Mouse (Mus musculus) adrenal gland (tissue): ENCODE measurements around the gene Cd200r1.

Experiments used
- intact Hi-C: fragments of 180-260 bp; cut with DNase I; formaldehyde crosslinking; loops from one replicate; pipeline ENCODE4 v1.15.1; 2025
- long read RNA-seq, 2 experiments: library from polyadenylated mRNA; unstranded; transcript quantifications; one replicate each; pipeline ENCODE4 v2.0.0; 2020; ENCODE audit warnings: borderline replicate concordance in 1 of 2; ENCODE audit not compliant: insufficient replicate concordance in 1 of 2

Gene Cd200r1
- long read RNA-seq, experiment 1, partial matches to known transcripts, result 0 of 2 reads
- long read RNA-seq, experiment 1, other reads (novel, unspliced or antisense), result 0 of 2 reads
- long read RNA-seq, experiment 2, result 0 reads

DNA sequence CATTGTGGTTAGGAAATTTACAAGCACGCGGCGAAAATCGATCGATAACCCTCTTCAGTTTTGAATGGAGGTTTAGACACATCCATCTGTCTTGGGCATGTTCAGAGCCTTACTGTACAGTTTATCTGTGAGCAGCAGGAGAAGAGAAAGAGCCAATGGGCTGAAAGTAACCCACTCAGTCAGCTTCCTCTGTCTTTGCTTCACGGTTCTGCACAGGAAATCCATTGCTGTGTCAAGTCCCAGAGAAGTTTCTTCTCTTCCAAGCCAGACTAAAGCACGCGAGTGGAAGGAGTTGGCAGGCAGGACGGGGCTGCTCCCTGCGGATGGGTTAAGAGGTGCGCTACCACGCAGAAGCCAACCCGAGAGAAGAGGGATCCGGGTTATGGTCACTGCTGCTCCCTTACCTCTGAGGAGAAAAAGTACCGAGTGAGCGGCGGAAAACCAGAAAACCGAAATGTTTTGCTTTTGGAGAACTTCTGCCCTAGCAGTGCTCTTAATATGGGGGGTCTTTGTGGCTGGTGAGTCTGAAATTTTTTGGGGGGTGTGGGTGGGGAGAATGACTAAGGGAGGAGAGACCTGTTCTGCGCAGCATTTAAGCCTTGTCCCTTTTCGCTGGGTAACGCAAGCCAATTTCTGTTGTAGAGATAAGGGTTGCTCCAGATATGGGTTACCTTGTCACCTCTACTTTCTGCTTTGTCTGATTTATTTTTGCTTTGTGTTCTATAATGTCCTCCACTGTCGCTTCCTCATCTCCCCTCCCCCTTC lies at the start of gene Cd200r1:
Gene Cd200r1, plus strand, starts transcription at position 182 of the 765 bp plus-strand sequence.
- intact Hi-C loops, result loop anchor here (5.0 to 10.0 kb wide), 2 partner anchors 257 to 359 kb away; no protein-coding TSS in a partner anchor

DNA sequence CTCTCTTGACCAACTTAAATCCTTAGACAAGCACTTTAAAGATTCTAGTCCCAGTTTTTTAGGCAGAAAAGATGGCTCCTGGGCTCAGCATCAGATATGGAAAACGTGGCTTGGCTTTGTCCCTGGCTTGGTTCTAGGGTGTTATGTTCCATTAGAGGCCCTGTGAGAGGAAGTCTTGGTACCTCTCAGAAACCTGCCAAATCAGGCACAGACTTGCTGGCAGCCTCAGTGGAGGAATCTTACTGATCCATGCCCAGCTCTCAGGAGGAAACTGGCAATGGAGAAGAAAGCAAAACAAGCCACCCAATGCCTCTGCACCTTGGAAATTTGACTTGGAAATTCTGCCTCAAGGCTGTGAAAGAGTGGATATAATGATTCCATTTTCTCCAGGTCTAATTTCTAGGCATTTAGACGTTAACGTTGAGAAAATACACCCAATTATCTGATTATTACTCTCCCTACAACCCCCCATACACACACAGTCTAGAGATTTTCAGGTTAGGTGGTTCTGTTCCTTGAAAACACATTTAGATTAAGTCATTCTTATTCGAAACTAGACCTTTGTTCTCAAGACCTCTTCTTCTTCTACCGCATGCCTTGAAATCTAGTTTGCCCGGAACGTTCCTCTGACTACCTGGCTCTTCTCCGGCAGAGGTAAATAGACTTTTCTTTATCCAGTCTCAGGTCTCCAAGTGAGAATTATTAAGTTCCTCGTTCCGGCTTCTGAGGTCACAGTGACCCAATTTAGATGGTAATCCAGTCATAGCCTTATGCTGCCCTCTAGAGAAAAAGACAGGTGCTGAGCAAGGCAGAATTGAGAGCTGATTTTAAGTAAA lies 49.0 kb upstream of the Cd200r1 start:
- intact Hi-C loops, result no loop called here

DNA sequence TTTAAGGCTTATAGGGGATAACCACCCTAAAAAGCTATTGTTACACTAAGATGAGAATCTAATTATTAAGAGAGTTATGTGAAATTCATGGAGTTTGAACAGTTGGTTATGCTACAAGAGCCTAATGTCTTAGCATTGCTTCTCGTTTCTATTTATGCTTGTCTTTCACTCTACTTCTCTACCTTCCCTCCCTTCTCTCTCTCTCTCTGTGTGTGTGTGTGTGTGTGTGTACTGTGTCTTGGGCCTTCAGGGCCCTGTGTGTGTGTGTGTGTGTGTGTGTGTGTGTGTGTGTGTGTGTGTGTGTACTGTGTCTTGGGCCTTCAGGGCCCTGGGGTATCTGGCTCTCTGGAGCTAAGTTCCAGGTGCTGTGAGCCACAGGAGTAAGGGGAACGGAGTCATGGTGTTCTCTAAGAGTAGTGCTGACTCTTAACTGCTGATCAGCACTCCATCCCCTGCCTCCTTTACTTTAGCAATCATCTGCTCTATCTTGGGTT lies 48.3 kb upstream of the Cd200r1 start:
- intact Hi-C loops, result no loop called here

- intact Hi-C loops, result no loop called here
Observed at GRCm38 (mm10) chr16:44717838-44718237, 47.7 kb upstream of the Cd200r1 start.

DNA sequence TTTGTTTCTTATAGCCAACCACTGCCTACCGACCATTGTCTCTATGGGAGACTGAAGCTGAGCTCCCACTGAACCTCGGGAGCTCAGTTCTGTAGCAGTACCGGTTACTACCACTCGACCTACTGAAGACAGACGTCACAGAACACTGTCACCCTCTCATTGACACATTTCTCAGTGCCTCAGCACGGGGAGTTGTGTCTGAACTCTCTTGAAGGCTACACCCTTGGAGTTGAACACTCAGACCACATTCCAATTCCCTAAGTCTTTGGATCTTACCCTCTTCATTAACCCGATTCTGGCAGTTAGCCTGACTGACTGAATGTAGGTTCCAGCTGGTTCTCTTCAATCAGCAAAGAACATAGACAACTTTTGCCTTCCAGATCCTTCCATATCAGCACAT lies 46.2 kb upstream of the Cd200r1 start:
- intact Hi-C loops, result no loop called here

DNA sequence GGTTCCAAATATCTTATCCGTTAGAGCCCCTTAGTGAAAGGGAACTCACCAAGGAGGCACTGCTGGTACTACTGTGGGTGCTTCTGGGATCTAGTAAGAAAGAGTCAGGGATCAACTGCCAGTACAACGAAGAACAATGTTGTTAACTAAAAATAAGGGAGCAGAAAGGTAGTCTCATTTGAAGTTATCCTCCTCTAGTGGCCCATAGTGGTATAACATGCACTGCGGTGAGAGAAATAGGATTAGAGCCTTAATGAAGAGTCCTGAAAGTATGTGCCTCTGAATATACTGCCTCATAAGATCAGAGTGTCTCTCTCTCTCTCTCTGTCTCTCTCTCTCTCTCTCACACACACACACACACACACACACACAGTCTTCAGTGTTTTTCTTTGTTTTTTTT lies 45.0 kb upstream of the Cd200r1 start:
- intact Hi-C loops, result no loop called here

- intact Hi-C loops, result no loop called here
Observed at GRCm38 (mm10) chr16:44722666-44723065, 42.9 kb upstream of the Cd200r1 start.

GRCm38 (mm10) chr16:44724083-44724787 lies 41.3 kb upstream of the Cd200r1 start, which contains the start of gene Nepro:
Nepro (plus strand) TSS chr16:44724301.
- intact Hi-C loops, result no loop called here

DNA sequence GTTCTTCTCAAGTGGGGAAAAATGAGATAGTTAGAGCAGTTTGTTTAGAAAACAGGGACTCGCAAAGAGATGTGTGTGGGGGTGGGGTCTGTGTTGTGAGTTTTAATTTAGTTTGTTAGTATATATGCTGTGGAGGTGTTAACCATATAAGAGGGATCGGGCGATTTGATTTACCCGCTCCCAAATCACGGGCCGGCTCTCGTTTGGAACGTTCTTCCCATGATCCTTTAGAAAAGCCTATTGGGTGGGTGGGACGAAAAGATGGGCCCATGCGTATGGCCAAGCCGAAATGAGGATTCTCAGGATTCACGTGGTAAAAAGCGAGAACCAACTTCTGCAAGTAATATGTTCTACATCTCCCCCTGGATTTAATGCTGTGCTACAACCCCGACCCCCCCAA lies 40.7 kb upstream of the Cd200r1 start:
- intact Hi-C loops, result no loop called here

DNA sequence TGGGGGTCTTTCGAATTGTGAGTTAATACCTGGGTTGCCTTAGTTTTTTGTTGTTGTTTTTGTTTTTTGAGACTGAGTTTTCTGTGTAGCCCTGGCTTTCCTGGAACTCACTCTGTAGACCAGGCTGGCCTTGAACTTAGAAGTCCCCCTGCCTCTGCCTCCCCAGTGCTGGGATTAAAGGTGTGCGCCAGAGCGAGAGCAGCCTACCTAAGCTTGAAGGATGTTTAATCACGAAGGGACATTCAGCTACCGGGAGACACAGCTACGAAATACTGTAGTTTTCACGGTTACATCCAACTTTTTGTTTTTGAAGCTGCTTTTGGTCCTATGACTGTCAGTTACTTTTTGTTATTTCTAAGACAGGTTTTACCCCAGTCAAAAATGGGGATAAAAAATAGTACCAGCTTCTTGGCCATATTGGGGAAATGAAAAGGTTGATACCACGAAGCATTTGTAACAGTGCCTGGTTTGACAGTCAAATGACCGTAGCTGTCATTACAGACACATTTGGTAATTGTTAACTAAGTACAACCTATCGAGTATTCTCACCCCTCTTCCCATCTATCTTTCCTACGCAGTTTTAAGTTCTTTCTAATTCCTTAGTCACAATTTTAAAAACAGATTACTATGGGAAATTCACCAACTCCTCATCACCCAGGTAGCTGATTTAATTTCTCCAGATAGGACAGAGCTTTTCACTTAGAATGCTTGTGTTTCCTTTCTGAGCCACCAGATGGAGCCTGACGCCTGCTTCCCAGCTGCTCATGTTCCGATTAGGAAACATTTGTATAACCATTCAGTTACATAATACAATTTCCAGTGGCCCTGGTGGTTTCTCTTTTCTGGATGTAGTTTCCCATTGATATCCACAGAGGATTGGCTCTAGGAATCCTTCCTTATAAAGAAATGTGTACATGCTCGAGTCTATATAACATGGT lies 40.0 kb upstream of the Cd200r1 start:
- intact Hi-C loops, result no loop called here

- intact Hi-C loops, result no loop called here
Observed at GRCm38 (mm10) chr16:44727525-44727924, 38.0 kb upstream of the Cd200r1 start.

- intact Hi-C loops, result no loop called here
Observed at GRCm38 (mm10) chr16:44734059-44734458, 31.5 kb upstream of the Cd200r1 start.

- intact Hi-C loops, result no loop called here
Observed at GRCm38 (mm10) chr16:44735676-44736075, 29.9 kb upstream of the Cd200r1 start.

GRCm38 (mm10) chr16:44736118-44736517 lies 29.4 kb upstream of the Cd200r1 start:
- intact Hi-C loops, result no loop called here

- intact Hi-C loops, result no loop called here
Observed at GRCm38 (mm10) chr16:44742753-44743152, 22.8 kb upstream of the Cd200r1 start.

- intact Hi-C loops, result no loop called here
Observed at GRCm38 (mm10) chr16:44745471-44745865, 20.1 kb upstream of the Cd200r1 start.

- intact Hi-C loops, result no loop called here
Observed at GRCm38 (mm10) chr16:44745866-44746562, 19.5 kb upstream of the Cd200r1 start, which contains the start of gene Gtpbp8. Gtpbp8 (minus strand) TSS chr16:44746363.

- intact Hi-C loops, result no loop called here
Observed at GRCm38 (mm10) chr16:44748007-44748406, 17.5 kb upstream of the Cd200r1 start.

GRCm38 (mm10) chr16:44757700-44758099 lies 7.8 kb upstream of the Cd200r1 start:
- intact Hi-C loops, result no loop called here
